Mouse (Mus musculus) bone marrow macrophage, adult 2 months (primary cell): ENCODE data around the gene Bak1.

Experiments used
- CTCF ChIP-seq: IDR thresholded peaks from 2 replicates; pipeline ENCODE4 v1.5.1; 2012; ENCODE audit warnings: low read depth, mild to moderate bottlenecking, low read length, moderate library complexity
- POLR2A ChIP-seq: IDR thresholded peaks from 2 replicates; pipeline ENCODE4 v1.6.1; 2012; ENCODE audit warnings: mild to moderate bottlenecking, low read depth, low read length, borderline replicate concordance

DNA sequence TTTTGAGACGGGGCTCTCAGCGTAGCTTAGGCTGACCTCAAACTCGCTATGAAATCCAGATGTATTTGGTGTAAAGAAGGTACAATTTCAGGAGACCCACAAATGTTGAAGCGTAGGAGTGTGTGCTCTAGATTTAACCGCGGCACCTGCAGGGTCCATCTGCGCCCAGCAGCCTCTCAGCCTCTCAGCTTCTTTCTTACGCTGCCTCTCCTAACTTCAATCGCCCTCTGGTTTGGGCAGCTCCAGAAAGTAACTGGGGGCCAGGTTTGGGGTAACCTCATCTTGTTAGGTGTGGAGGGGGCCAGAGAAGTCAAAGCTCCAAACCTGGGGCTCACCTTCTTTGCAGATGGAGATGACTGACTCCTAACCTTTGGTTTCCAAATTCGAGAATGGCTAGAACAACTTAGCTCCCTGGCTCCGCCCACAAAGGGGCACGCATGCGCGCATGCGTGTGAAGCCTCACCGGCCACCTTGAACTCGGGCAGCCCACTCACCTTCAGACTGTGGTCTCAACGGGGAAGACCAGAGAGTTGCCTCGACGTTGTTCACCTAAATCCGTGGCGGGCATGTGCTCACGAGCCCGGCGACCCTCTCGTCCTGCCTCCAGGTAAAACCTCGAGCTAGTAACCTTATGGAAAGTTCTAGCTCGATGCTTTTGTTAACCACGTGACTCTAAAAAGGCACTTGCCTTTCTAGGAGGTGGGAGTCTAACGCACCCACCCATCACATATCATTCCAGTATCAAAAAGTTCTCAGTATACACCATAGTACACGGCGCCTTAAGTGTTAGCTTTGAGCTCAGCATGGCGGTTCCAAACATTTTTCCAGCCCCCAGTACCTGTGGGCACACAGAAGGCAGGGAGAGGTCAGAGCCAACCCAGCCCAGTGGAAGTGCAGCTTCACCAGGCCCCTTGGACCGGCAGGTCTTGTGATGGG is 11.0 kb downstream of the Bak1 start:
- TF ChIP-seq CTCF (no peak), POLR2A (no peak)
